Mouse (Mus musculus) midbrain, embryonic 14.5 days (tissue): ENCODE measurements around the gene Svop. TPM values are rescaled to one million over a fixed set of nuclear protein-coding genes. Genes with fewer than 3 reads are reported as not detected.

Experiments used
- ATAC-seq: fragments of 200-750 bp; cut with Nextera tagmentation; 2 replicates; pipeline ENCODE4 v1.8.0; 2017; ENCODE audit warnings: moderate number of reproducible peaks, moderate library complexity; ENCODE audit not compliant: low FRiP score, low TSS enrichment
- DNase-seq: peaks from one replicate; pipeline ENCODE4 v3.0.0-alpha.2; 2015
- H3K27ac ChIP-seq: fragments of 300-500 bp; sonication (generic); replicated peaks from 2 replicates; pipeline ENCODE4 v1.5.1; 2014; ENCODE audit warnings: mild to moderate bottlenecking, low read depth, low read length, moderate library complexity
- H3K27me3 ChIP-seq: fragments of 300-500 bp; sonication (generic); 2 replicates; pipeline ENCODE4 v1.6.1; 2014; ENCODE audit warnings: low read length, control low read depth, mixed read lengths; ENCODE audit not compliant: control insufficient read depth, insufficient read depth
- H3K36me3 ChIP-seq: fragments of 300-500 bp; sonication (generic); 2 replicates; pipeline ENCODE4 v1.6.1; 2014; ENCODE audit warnings: low read length, control low read depth; ENCODE audit not compliant: control insufficient read depth, insufficient read depth
- H3K4me1 ChIP-seq: fragments of 300-500 bp; sonication (generic); 2 replicates; pipeline ENCODE4 v1.6.1; 2014; ENCODE audit warnings: mild to moderate bottlenecking, antibody characterized with exemption, low read length, control low read depth; ENCODE audit not compliant: control insufficient read depth, insufficient read depth
- H3K4me2 ChIP-seq: fragments of 300-500 bp; sonication (generic); 2 replicates; pipeline ENCODE4 v1.6.1; 2014; ENCODE audit warnings: mild to moderate bottlenecking, low read length, moderate library complexity
- H3K4me3 ChIP-seq: fragments of 300-500 bp; sonication (generic); replicated peaks from 2 replicates; pipeline ENCODE4 v1.5.1; 2014; ENCODE audit warnings: low read depth, low read length
- H3K9ac ChIP-seq: fragments of 300-500 bp; sonication (generic); replicated peaks from 2 replicates; pipeline ENCODE4 v1.6.1; 2014; ENCODE audit warnings: mild to moderate bottlenecking, low read length, moderate library complexity
- H3K9me3 ChIP-seq: fragments of 300-500 bp; sonication (generic); 2 replicates; pipeline ENCODE4 v1.6.1; 2016; ENCODE audit warnings: low read length, control low read depth, mixed read lengths; ENCODE audit not compliant: control insufficient read depth
- WGBS: fragments of 180-500 bp; shearing (Covaris S2); extraction: QIAGEN DNeasy Blood & Tissue Kit; methylation state at CpG from one replicate; pipeline ENCODE4 v1.1.7; 2014; 5-methylcytosine and 5-hydroxymethylcytosine counted together
- polyA plus RNA-seq: library from polyadenylated mRNA; unstranded; fragments of >200 nt; fragmentation: Nextera tagmentation; extraction: Ambion mirVana; gene quantifications from 2 replicates; pipeline ENCODE4 v1.2.1, GENCODE M21; 2014

Svop gene
- 88.8 and 105 TPM in 2 replicates for polyA plus RNA-seq

GRCm38 (mm10) chr5:114091057-114091807, at the start of gene Svop:
TSS of gene Svop (minus strand) at chr5:114091570.
- Histone ChIP-seq H3K9me3 (no peaks in the 10 kb centered on the region), H3K36me3 (no peaks in the 10 kb centered on the region), H3K27me3 (no peaks in the 10 kb centered on the region), H3K4me3 (peak within 1 kb of the TSS; percentile 76), H3K4me1 (peaks cover 14% of the 10 kb centered on the region), H3K27ac (peak within 1 kb of the TSS; percentile 97), H3K4me2 (peak within 1 kb of the TSS; percentile 71), H3K9ac (peak within 1 kb of the TSS; percentile 96)
- ATAC-seq (peak; percentile 70), DNase-seq (peak; percentile 87)
- 2% methylated on average over 40 of the region's 40 CpGs for WGBS

GRCm38 (mm10) chr5:114139175-114139574, 47.8 kb upstream of the Svop start:
- Histone ChIP-seq H3K4me3 (no peak overlapping the region), H3K9me3 (no peaks in the 10 kb centered on the region), H3K4me2 (0 out of 2 replicates have a peak overlapping the region, but pooled peaks have one; percentile 4), H3K36me3 (no peaks in the 10 kb centered on the region), H3K4me1 (peaks cover 10% of the 10 kb centered on the region; the same call in 1 of the 2 replicates), H3K27me3 (no peaks in the 10 kb centered on the region), H3K9ac (0 out of 2 replicates have a peak overlapping the region, but pooled peaks have one; percentile 4), H3K27ac (peak overlapping the region; percentile 72)
- 21% methylated on average over 9 of the region's 9 CpGs for WGBS
- ATAC-seq (peak; percentile 69; the same call in 1 of the 2 replicates), DNase-seq (peak; percentile 87)

- 0 out of 2 replicates have a peak overlapping the region, but pooled peaks have one; percentile 4 for H3K4me2 ChIP-seq
Observed at GRCm38 (mm10) chr5:114138277-114139164, 47.2 kb upstream of the Svop start.

GRCm38 (mm10) chr5:114137481-114138276, 46.3 kb upstream of the Svop start:
- no peak for DNase-seq
- H3K36me3 ChIP-seq: no peaks in the 10 kb centered on the region
- no peak overlapping the region for H3K4me2 ChIP-seq
- H3K27me3 ChIP-seq: no peaks in the 10 kb centered on the region
- peaks cover 10% of the 10 kb centered on the region; the same call in 1 of the 2 replicates for H3K4me1 ChIP-seq
- 84% methylated on average over 15 of the region's 15 CpGs for WGBS
- H3K4me3 ChIP-seq: no peak overlapping the region
- no peaks in the 10 kb centered on the region for H3K9me3 ChIP-seq
- peak overlapping the region; percentile 72; the same call in 1 of the 2 replicates for H3K27ac ChIP-seq
- ATAC-seq: no peak
- H3K9ac ChIP-seq: no peak overlapping the region

More at GRCm38 (mm10) chr5:114138277-114139164, 47.2 kb upstream of the Svop start:
- WGBS: 65% methylated on average over 21 of the region's 21 CpGs
- H3K4me3 ChIP-seq: no peak overlapping the region
- H3K4me1 ChIP-seq: peaks cover 10% of the 10 kb centered on the region; the same call in 1 of the 2 replicates
- 0 out of 2 replicates have a peak overlapping the region, but pooled peaks have one; percentile 4 for H3K9ac ChIP-seq
- H3K36me3 ChIP-seq: no peaks in the 10 kb centered on the region
- ATAC-seq: no peak; the same call in 1 of the 2 replicates
- H3K27ac ChIP-seq: peak overlapping the region; percentile 72
- H3K9me3 ChIP-seq: no peaks in the 10 kb centered on the region
- peak; percentile 53 for DNase-seq
- H3K27me3 ChIP-seq: no peaks in the 10 kb centered on the region

GRCm38 (mm10) chr5:114135516-114135915, 44.1 kb upstream of the Svop start:
- H3K4me3 ChIP-seq: no peak overlapping the region
- no peak overlapping the region for H3K27ac ChIP-seq
- no peak for ATAC-seq
- H3K36me3 ChIP-seq: no peaks in the 10 kb centered on the region
- H3K27me3 ChIP-seq: no peaks in the 10 kb centered on the region
- H3K9me3 ChIP-seq: no peaks in the 10 kb centered on the region
- peaks cover 10% of the 10 kb centered on the region; the same call in 1 of the 2 replicates for H3K4me1 ChIP-seq
- WGBS: 90% methylated on average over 10 of the region's 10 CpGs
- H3K9ac ChIP-seq: no peak overlapping the region
- DNase-seq: no peak
- no peak overlapping the region for H3K4me2 ChIP-seq

DNA sequence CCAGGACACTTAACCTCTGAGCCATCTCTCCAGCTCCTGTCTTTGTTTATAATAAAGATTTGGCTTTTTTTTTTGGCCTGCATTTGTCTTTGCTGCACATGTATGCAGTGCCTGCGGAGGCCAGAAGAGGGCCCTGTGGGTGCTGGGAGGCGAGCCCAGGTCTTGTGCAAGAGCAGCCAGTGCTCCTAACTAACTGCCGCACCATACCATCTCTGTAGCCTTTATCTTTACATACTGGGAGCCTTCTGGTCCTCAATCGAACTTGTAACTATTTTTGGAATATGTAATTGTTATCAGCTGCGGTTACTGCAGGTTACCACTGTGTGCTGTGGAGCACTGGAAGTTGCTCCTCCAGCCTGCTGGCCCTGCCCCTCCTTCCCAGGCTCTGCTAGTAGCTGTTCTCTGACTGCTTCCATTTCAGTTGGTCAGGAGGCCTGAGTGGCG, 42.7 kb upstream of the Svop start:
- no peaks in the 10 kb centered on the region for H3K36me3 ChIP-seq
- WGBS: 69% methylated on average over 6 of the region's 6 CpGs
- no peak overlapping the region for H3K4me2 ChIP-seq
- H3K4me1 ChIP-seq: peaks cover under 1% of the 10 kb centered on the region; the same call in 1 of the 2 replicates
- no peak overlapping the region for H3K27ac ChIP-seq
- no peaks in the 10 kb centered on the region for H3K9me3 ChIP-seq
- H3K4me3 ChIP-seq: no peak overlapping the region
- H3K9ac ChIP-seq: no peak overlapping the region
- ATAC-seq: no peak
- peak; percentile 37 for DNase-seq
- H3K27me3 ChIP-seq: no peaks in the 10 kb centered on the region

GRCm38 (mm10) chr5:114132841-114133240, 41.5 kb upstream of the Svop start:
- Histone ChIP-seq H3K9ac (no peak overlapping the region), H3K4me3 (no peak overlapping the region), H3K9me3 (no peaks in the 10 kb centered on the region), H3K27me3 (no peaks in the 10 kb centered on the region), H3K27ac (no peak overlapping the region), H3K36me3 (no peaks in the 10 kb centered on the region), H3K4me2 (no peak overlapping the region), H3K4me1 (no peaks in the 10 kb centered on the region)
- DNase-seq (no peak), ATAC-seq (no peak)
- WGBS: 82% methylated on average over 6 of the region's 6 CpGs

DNA sequence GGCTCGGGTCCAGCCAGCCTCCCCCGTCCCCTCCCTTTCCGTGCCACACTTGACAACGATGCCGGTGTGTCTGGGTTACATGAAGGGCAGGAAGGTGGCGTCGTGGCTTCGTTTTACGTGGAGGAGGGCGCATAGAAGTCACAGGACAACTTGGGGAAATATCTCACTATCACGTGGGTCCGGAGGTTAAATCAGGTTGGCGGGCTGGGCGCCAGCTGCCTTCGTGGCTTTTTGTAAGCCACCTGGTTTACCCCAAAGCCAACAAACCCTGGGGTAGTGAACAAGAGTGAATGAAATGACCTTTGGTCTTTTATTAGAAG, 40.1 kb upstream of the Svop start:
- H3K4me1 ChIP-seq: no peaks in the 10 kb centered on the region
- H3K9ac ChIP-seq: peak overlapping the region; percentile 51; the same call in 1 of the 2 replicates
- peak overlapping the region; percentile 52; the same call in 1 of the 2 replicates for H3K27ac ChIP-seq

More for the DNA sequence above, 40.1 kb upstream of the Svop start:
- ATAC-seq: no peak
- peak; percentile 30 for DNase-seq
- H3K27me3 ChIP-seq: no peaks in the 10 kb centered on the region
- peak overlapping the region; percentile 74 for H3K4me3 ChIP-seq
- H3K9me3 ChIP-seq: no peaks in the 10 kb centered on the region
- under 1% methylated on average over 15 of the region's 15 CpGs for WGBS
- no peaks in the 10 kb centered on the region for H3K36me3 ChIP-seq
- H3K4me2 ChIP-seq: peak overlapping the region; percentile 90
